Comparison of ENCODE assay signal across 16 mouse cellular contexts in the genomic region with DNA sequence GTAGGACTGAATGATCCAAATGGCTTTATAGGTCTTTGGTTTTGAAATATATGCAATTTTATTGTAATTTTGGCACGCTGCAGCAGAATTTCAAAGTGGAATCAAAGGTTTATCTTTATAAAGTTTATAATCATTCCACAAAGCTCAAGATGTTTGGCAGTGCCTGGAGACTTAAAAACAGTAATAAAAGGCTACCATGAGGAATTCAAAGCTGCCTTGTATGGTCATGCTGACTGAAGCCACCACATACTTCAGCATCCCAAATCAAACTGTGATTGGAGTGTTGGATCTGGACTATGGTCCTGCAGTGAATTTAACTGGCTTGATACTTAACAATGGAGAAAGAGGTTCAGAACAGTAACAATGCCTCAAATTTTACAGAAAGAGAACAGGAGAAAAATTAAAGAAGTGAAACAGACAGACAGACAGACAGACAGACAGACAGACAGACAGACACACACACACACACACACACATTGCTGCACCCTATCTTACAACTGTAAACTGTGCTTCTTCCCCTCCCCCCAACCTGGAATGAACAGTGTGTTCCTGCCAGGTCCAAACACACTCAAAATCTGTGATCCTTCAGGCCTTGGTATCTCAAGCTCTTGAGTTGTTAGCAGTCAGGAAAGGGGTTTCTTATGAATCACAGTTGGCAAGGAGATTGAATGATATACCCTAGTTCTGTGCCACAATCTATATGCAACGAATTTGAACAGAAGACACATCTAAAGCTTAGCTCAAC. TPM values are rescaled to one million over a fixed set of nuclear protein-coding genes. Genes with fewer than 3 reads are reported as not detected.
DNase-seq lines count a peak whose midpoint lies in the region; ATAC-seq lines count a peak whose summit lies in the region.
"Had no signal": no experiment of that assay in that cellular context is flagged by ENCODE, and none has a peak within 500 bp of the region (broad histone marks: within the 10 kb centered on the region; RNA-seq: fewer than 3 reads in every experiment).

No protein-coding gene starts in this region.

- H3K4me2 ChIP-seq in heart, embryonic 16.5 days (ENCODE audit: low read depth, low read length) = no peak overlapping the region
- H3K4me2 ChIP-seq: hindbrain, embryonic 12.5 days had no signal

- WGBS in heart, embryonic 16.5 days = 66% methylated on average over 2 of the region's 2 CpGs

- no peaks in the 10 kb centered on the region for H3K27me3 ChIP-seq in heart, embryonic 16.5 days (ENCODE audit: control insufficient read depth, insufficient read depth, low read length)
- H3K27me3 ChIP-seq: hindbrain, embryonic 12.5 days had no signal

- H3K4me3 ChIP-seq in heart, embryonic 16.5 days (ENCODE audit: low read length) = no peak overlapping the region
- H3K4me3 ChIP-seq: hindbrain, embryonic 12.5 days had no signal

- no peaks in the 10 kb centered on the region for H3K36me3 ChIP-seq in heart, embryonic 16.5 days (ENCODE audit: control insufficient read depth, insufficient read depth)
- H3K36me3 ChIP-seq: hindbrain, embryonic 12.5 days had no signal

- ATAC-seq in heart, embryonic 16.5 days (replicated peaks; ENCODE audit: extremely low read depth, insufficient read depth, low FRiP score) = no peak
- ATAC-seq: activated CD4-positive, CD25-positive, alpha-beta regulatory T cell, adult 4 months; CD4-positive, CD25-positive, alpha-beta regulatory T cell, adult 4 months had no signal

- peak overlapping the region; percentile 1; the same call in 1 of the 2 replicates for H3K27ac ChIP-seq in heart, embryonic 16.5 days (ENCODE audit: low read length)
- H3K27ac ChIP-seq: hindbrain, embryonic 12.5 days; liver, embryonic 14.5 days had no signal

- H3K9me3 ChIP-seq in heart, embryonic 16.5 days (replicated peaks; ENCODE audit: control insufficient read depth, low read length) = no peaks in the 10 kb centered on the region
- H3K9me3 ChIP-seq: hindbrain, embryonic 12.5 days had no signal

- H3K4me1 ChIP-seq in heart, embryonic 16.5 days (ENCODE audit: control insufficient read depth, insufficient read depth, low read length) = peaks cover 8% of the 10 kb centered on the region; the same call in 1 of the 2 replicates
- H3K4me1 ChIP-seq: hindbrain, embryonic 12.5 days had no signal

- no peak overlapping the region for H3K9ac ChIP-seq in heart, embryonic 16.5 days (ENCODE audit: low read length)
- H3K9ac ChIP-seq: hindbrain, embryonic 12.5 days; liver, embryonic 14.5 days had no signal

- no peak for DNase-seq in heart, postnatal 25 days (ENCODE audit: low spot score)
- DNase-seq in heart, postnatal 10 days = peak; percentile 32 to 34
- peak; percentile 74 for DNase-seq in lung, postnatal 10 days
- peak; percentile 57 for DNase-seq in testis, postnatal 10 days (ENCODE audit: low spot score)
- DNase-seq in cerebellum, adult 11-12 months = no peak
- no peak for DNase-seq in layer of hippocampus, adult 9-11 months
- DNase-seq: cerebellum, adult 2 months; gastrocnemius, postnatal 25 days; kidney, adult 11 months; kidney, postnatal 25 days; left cerebral cortex, postnatal 4 days had no signal

- intact Hi-C loops in heart, postnatal 25 days (cut with DNase I) = no loop called here
- intact Hi-C loops in heart, postnatal 10 days (cut with DNase I) = no loop called here

RNA-seq across cellular contexts. Expression of gene Tes, which starts 50.3 kb away (rescaled TPM):
- polyA plus RNA-seq in heart, embryonic 16.5 days (2015; fragmentation: Nextera tagmentation; extraction: Ambion mirVana) = 13.8 and 14.8 TPM in 2 replicates
- total RNA-seq in heart, postnatal 25 days (2021) = 1 to 10 TPM; 3.0 to 3.5 TPM
- 1 to 10 TPM; 7.8 to 8.5 TPM for total RNA-seq in heart, postnatal 10 days (2021)

Comparison
In these comparisons a context has a peak if more than half of its experiments do, and no peak if none do; other contexts are left out.
1. DNase-seq: peak in heart, postnatal 10 days (2 of 2), lung, postnatal 10 days (single experiment) and testis, postnatal 10 days (single experiment); none in heart, postnatal 25 days (single experiment), cerebellum, adult 11-12 months (single experiment) and layer of hippocampus, adult 9-11 months (single experiment).